Mouse (Mus musculus): ENCODE measurements around the gene Aqp7. TPM values are rescaled to one million over a fixed set of nuclear protein-coding genes. Genes with fewer than 3 reads are reported as not detected.
"Not testable (repeated sequence)": the region's sequence is repeated elsewhere in the genome, so short reads cannot be mapped to it uniquely, and the experiment has no call there.

Aqp7 gene
- polyA plus RNA-seq, 1 experiment from 2014 or later: not detected

- 73% methylated on average over 4 of the region's 4 CpGs for WGBS
- not testable (repeated sequence) for H3K9ac ChIP-seq; H3K36me3 ChIP-seq (replicated peaks); H3K4me2 ChIP-seq; H3K4me3 ChIP-seq (replicated peaks); H3K27me3 ChIP-seq; ATAC-seq (ENCODE audit: low FRiP score); H3K27ac ChIP-seq; H3K9me3 ChIP-seq; H3K4me1 ChIP-seq
Observed at GRCm38 (mm10) chr4:41082803-41083202, 34.9 kb upstream of the Aqp7 start.

GRCm38 (mm10) chr4:41081733-41082132 is 33.8 kb upstream of the Aqp7 start:
- WGBS: 81% methylated on average over 5 of the region's 5 CpGs
- no peak for ATAC-seq (ENCODE audit: low FRiP score)
- no peaks in the 10 kb centered on the region for H3K27me3 ChIP-seq
- H3K4me3 ChIP-seq (replicated peaks): no peak overlapping the region
- H3K9ac ChIP-seq: no peak overlapping the region
- H3K4me1 ChIP-seq: no peaks in the 10 kb centered on the region
- no peak overlapping the region for H3K4me2 ChIP-seq
- H3K36me3 ChIP-seq (replicated peaks): no peaks in the 10 kb centered on the region
- H3K27ac ChIP-seq: no peak overlapping the region
- no peaks in the 10 kb centered on the region for H3K9me3 ChIP-seq

GRCm38 (mm10) chr4:41078726-41079125 is 30.8 kb upstream of the Aqp7 start:
- Histone ChIP-seq H3K9me3 (no peaks in the 10 kb centered on the region), H3K4me1 (no peaks in the 10 kb centered on the region), H3K27ac (no peak overlapping the region), H3K4me3 (replicated peaks) (no peak overlapping the region), H3K27me3 (no peaks in the 10 kb centered on the region), H3K9ac (no peak overlapping the region), H3K36me3 (replicated peaks) (no peaks in the 10 kb centered on the region), H3K4me2 (no peak overlapping the region)
- WGBS: 84% methylated on average over 6 of the region's 6 CpGs
- no peak for ATAC-seq (ENCODE audit: low FRiP score)

- H3K4me1 ChIP-seq: no peaks in the 10 kb centered on the region
- no peak overlapping the region for H3K4me2 ChIP-seq
- H3K9me3 ChIP-seq: no peaks in the 10 kb centered on the region
- no peak overlapping the region for H3K4me3 ChIP-seq (replicated peaks)
- 84% methylated on average over 6 of the region's 6 CpGs for WGBS
- ATAC-seq (ENCODE audit: low FRiP score): no peak
- H3K9ac ChIP-seq: no peak overlapping the region
- no peak overlapping the region for H3K27ac ChIP-seq
- no peaks in the 10 kb centered on the region for H3K36me3 ChIP-seq (replicated peaks)
- H3K27me3 ChIP-seq: no peaks in the 10 kb centered on the region
Observed at GRCm38 (mm10) chr4:41074461-41074860, 26.5 kb upstream of the Aqp7 start.

- no peaks in the 10 kb centered on the region for H3K36me3 ChIP-seq (replicated peaks)
- H3K4me2 ChIP-seq: no peak overlapping the region
- H3K4me1 ChIP-seq: no peaks in the 10 kb centered on the region
- no peak overlapping the region for H3K9ac ChIP-seq
- H3K4me3 ChIP-seq (replicated peaks): no peak overlapping the region
- ATAC-seq (ENCODE audit: low FRiP score): no peak
- H3K9me3 ChIP-seq: no peaks in the 10 kb centered on the region
- H3K27ac ChIP-seq: no peak overlapping the region
- 83% methylated on average over 12 of the region's 12 CpGs for WGBS
- H3K27me3 ChIP-seq: no peaks in the 10 kb centered on the region
Observed at GRCm38 (mm10) chr4:41073008-41073817, 25.3 kb upstream of the Aqp7 start.

- no peak overlapping the region for H3K9ac ChIP-seq
- no peaks in the 10 kb centered on the region for H3K4me1 ChIP-seq
- H3K4me2 ChIP-seq: no peak overlapping the region
- no peaks in the 10 kb centered on the region for H3K36me3 ChIP-seq (replicated peaks)
- no peaks in the 10 kb centered on the region for H3K27me3 ChIP-seq
- 76% methylated on average over 14 of the region's 14 CpGs for WGBS
- no peak overlapping the region for H3K27ac ChIP-seq
- no peak overlapping the region for H3K4me3 ChIP-seq (replicated peaks)
- ATAC-seq (ENCODE audit: low FRiP score): no peak
- H3K9me3 ChIP-seq: no peaks in the 10 kb centered on the region
Observed at GRCm38 (mm10) chr4:41071500-41072429, 23.8 kb upstream of the Aqp7 start.

GRCm38 (mm10) chr4:41065196-41065595 is 17.3 kb upstream of the Aqp7 start:
- Histone ChIP-seq H3K36me3 (replicated peaks) (no peaks in the 10 kb centered on the region), H3K9me3 (no peaks in the 10 kb centered on the region), H3K27ac (no peak overlapping the region), H3K9ac (no peak overlapping the region), H3K27me3 (peaks cover 3% of the 10 kb centered on the region; the same call in 1 of the 2 replicates), H3K4me2 (no peak overlapping the region), H3K4me3 (replicated peaks) (no peak overlapping the region), H3K4me1 (no peaks in the 10 kb centered on the region)
- WGBS: 88% methylated on average over 4 of the region's 4 CpGs
- ATAC-seq (ENCODE audit: low FRiP score): no peak

- Histone ChIP-seq H3K4me2 (peak overlapping the region; percentile 31), H3K4me3 (replicated peaks) (no peak overlapping the region)
Observed at GRCm38 (mm10) chr4:41063894-41064673, 16.1 kb upstream of the Aqp7 start.

GRCm38 (mm10) chr4:41063351-41063750 is 15.4 kb upstream of the Aqp7 start:
- WGBS: 68% methylated on average over 3 of the region's 3 CpGs

More at GRCm38 (mm10) chr4:41063894-41064673, 16.1 kb upstream of the Aqp7 start:
- Histone ChIP-seq H3K27me3 (peaks cover 3% of the 10 kb centered on the region; the same call in 1 of the 2 replicates), H3K9me3 (no peaks in the 10 kb centered on the region), H3K27ac (no peak overlapping the region), H3K4me1 (no peaks in the 10 kb centered on the region), H3K36me3 (replicated peaks) (no peaks in the 10 kb centered on the region), H3K9ac (no peak overlapping the region)
- no peak for ATAC-seq (ENCODE audit: low FRiP score)
- 20% methylated on average over 16 of the region's 16 CpGs for WGBS

GRCm38 (mm10) chr4:41057361-41057760 is 9.4 kb upstream of the Aqp7 start:
- WGBS: 76% methylated on average over 6 of the region's 9 CpGs
- no peak for ATAC-seq (ENCODE audit: low FRiP score)
- no peak overlapping the region for H3K27ac ChIP-seq

More at GRCm38 (mm10) chr4:41063351-41063750, 15.4 kb upstream of the Aqp7 start:
- Histone ChIP-seq H3K4me1 (no peaks in the 10 kb centered on the region), H3K4me2 (no peak overlapping the region), H3K27me3 (peaks cover 3% of the 10 kb centered on the region; the same call in 1 of the 2 replicates), H3K27ac (no peak overlapping the region), H3K4me3 (replicated peaks) (no peak overlapping the region), H3K9me3 (no peaks in the 10 kb centered on the region), H3K9ac (no peak overlapping the region), H3K36me3 (replicated peaks) (no peaks in the 10 kb centered on the region)
- no peak for ATAC-seq (ENCODE audit: low FRiP score)

GRCm38 (mm10) chr4:41056742-41057332 is 8.9 kb upstream of the Aqp7 start:
- 71% methylated on average over 7 of the region's 7 CpGs for WGBS
- no peak overlapping the region for H3K9ac ChIP-seq
- no peak overlapping the region for H3K27ac ChIP-seq
- ATAC-seq (ENCODE audit: low FRiP score): no peak
- H3K4me3 ChIP-seq (replicated peaks): no peak overlapping the region
- H3K4me2 ChIP-seq: no peak overlapping the region
- H3K4me1 ChIP-seq: no peaks in the 10 kb centered on the region
- H3K36me3 ChIP-seq (replicated peaks): no peaks in the 10 kb centered on the region
- no peaks in the 10 kb centered on the region for H3K9me3 ChIP-seq
- peaks cover under 1% of the 10 kb centered on the region; the same call in 1 of the 2 replicates for H3K27me3 ChIP-seq

More at GRCm38 (mm10) chr4:41057361-41057760, 9.4 kb upstream of the Aqp7 start:
- Histone ChIP-seq H3K36me3 (replicated peaks) (no peaks in the 10 kb centered on the region), H3K27me3 (peaks cover 3% of the 10 kb centered on the region; the same call in 1 of the 2 replicates), H3K4me3 (replicated peaks) (no peak overlapping the region), H3K9ac (no peak overlapping the region), H3K9me3 (no peaks in the 10 kb centered on the region), H3K4me2 (no peak overlapping the region), H3K4me1 (no peaks in the 10 kb centered on the region)

All from forebrain, embryonic 12.5 days (tissue).